Mouse (Mus musculus) bone marrow macrophage, adult 2 months (primary cell): ENCODE measurements around the gene Mthfd2.

Source experiments
- CTCF ChIP-seq: IDR thresholded peaks from 2 replicates; pipeline ENCODE4 v1.5.1; 2012; ENCODE audit warnings: low read depth, mild to moderate bottlenecking, low read length, moderate library complexity
- POLR2A ChIP-seq: IDR thresholded peaks from 2 replicates; pipeline ENCODE4 v1.6.1; 2012; ENCODE audit warnings: mild to moderate bottlenecking, low read depth, low read length, borderline replicate concordance

GRCm38 (mm10) chr6:83316022-83316421 is 9.7 kb downstream of the Mthfd2 start:
- no peak for TF ChIP-seq CTCF
- no peak for TF ChIP-seq POLR2A
